Mouse (Mus musculus) stomach, postnatal 0 days (tissue): ENCODE measurements around the gene Pih1d2. TPM values are rescaled to one million over a fixed set of nuclear protein-coding genes. Genes with fewer than 3 reads are reported as not detected.
A peak's percentile ranks its signal among the peaks of the same experiment; 100 is the strongest.

Experiments used
- ATAC-seq: fragments of 200-750 bp; cut with Nextera tagmentation; 2 replicates; pipeline ENCODE4 v1.8.0; 2017; ENCODE audit not compliant: low FRiP score, low TSS enrichment
- DNase-seq: peaks from one replicate; pipeline ENCODE4 v3.0.0-alpha.2; 2016; ENCODE audit warnings: low spot score
- H3K27ac ChIP-seq: fragments of 300-500 bp; sonication (generic); replicated peaks from 2 replicates; pipeline ENCODE4 v1.5.1; 2014; ENCODE audit warnings: mild to moderate bottlenecking, control low read depth
- H3K27me3 ChIP-seq: fragments of 300-500 bp; sonication (generic); 2 replicates; pipeline ENCODE4 v1.6.1; 2014; ENCODE audit warnings: low read length; ENCODE audit not compliant: control insufficient read depth, insufficient read depth
- H3K36me3 ChIP-seq: fragments of 300-500 bp; sonication (generic); 2 replicates; pipeline ENCODE4 v1.6.1; 2014; ENCODE audit warnings: low read length, mixed read lengths; ENCODE audit not compliant: control insufficient read depth, insufficient read depth
- H3K4me1 ChIP-seq: fragments of 300-500 bp; sonication (generic); replicated peaks from 2 replicates; pipeline ENCODE4 v1.6.1; 2014; ENCODE audit warnings: antibody characterized with exemption; ENCODE audit not compliant: control insufficient read depth, insufficient read depth
- H3K4me2 ChIP-seq: fragments of 300-500 bp; sonication (generic); replicated peaks from 2 replicates; pipeline ENCODE4 v1.6.1; 2014; ENCODE audit warnings: low read depth, mild to moderate bottlenecking, control low read depth, moderate library complexity
- H3K4me3 ChIP-seq: fragments of 300-500 bp; sonication (generic); 2 replicates; pipeline ENCODE4 v1.5.1; 2014; ENCODE audit warnings: low read depth, low read length, control low read depth
- H3K9ac ChIP-seq: fragments of 300-500 bp; sonication (generic); 2 replicates; pipeline ENCODE4 v1.6.1; 2014; ENCODE audit warnings: mild to moderate bottlenecking, low read length, control low read depth, mixed read lengths
- H3K9me3 ChIP-seq: fragments of 300-500 bp; sonication (generic); 2 replicates; pipeline ENCODE4 v1.6.1; 2016; ENCODE audit warnings: low read length; ENCODE audit not compliant: control insufficient read depth
- CTCF ChIP-seq: IDR thresholded peaks from 2 replicates; pipeline ENCODE4 v1.5.1; 2016; ENCODE audit warnings: antibody characterized with exemption, low read depth, mild to moderate bottlenecking, moderate library complexity
- EP300 ChIP-seq: optimal IDR thresholded peaks from 2 replicates; pipeline ENCODE3; 2016; ENCODE audit warnings: antibody characterized with exemption
- WGBS: fragments of 180-500 bp; shearing (Covaris S2); extraction: QIAGEN DNeasy Blood & Tissue Kit; methylation state at CpG from one replicate; pipeline ENCODE4 v1.1.7; 2014; 5-methylcytosine and 5-hydroxymethylcytosine counted together
- polyA plus RNA-seq: library from polyadenylated mRNA; unstranded; fragments of >200 nt; fragmentation: Nextera tagmentation; extraction: Ambion mirVana; gene quantifications from 2 replicates; pipeline ENCODE4 v1.2.1, GENCODE M21; 2015

The Pih1d2 gene
- polyA plus RNA-seq, 1 experiment from 2014 or later: 2.2 TPM

DNA sequence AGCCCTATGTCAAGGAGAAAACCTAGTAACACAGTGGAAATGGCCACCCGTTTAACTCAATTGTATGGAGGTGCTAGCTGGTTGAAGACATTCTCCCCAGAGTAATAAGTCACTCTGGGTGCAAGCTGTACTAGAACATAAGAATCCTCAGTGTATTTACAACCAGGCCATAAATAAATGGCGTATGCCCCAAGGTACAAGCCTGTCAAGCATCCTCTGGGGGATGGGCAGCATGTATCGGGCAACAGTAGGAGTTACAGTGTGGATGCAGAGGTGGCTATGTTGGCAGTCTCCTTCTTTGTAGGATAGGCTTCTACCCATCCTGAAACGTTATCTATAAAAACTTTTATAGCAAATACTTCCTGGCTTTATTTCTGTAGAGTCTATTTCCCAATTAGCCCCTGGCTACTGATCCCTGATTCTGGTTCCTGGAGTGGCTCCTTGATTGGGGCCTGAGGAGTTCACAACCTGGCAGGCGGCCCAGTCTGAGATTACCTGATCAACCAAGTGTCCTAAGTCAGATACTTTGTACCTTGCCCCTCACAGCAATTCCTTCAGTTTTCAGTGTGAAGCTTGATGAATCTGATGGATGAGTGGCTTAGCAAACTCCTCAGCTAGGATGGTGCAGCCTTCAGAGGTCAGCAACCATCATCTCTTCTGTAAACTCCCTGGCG is 31.8 kb upstream of the Pih1d2 start:
- no peak overlapping the region for H3K9ac ChIP-seq
- no peak overlapping the region for H3K4me2 ChIP-seq
- no peaks in the 10 kb centered on the region for H3K36me3 ChIP-seq
- H3K4me1 ChIP-seq: no peaks in the 10 kb centered on the region
- no peak for ATAC-seq
- DNase-seq: no peak
- WGBS: 68% methylated on average over 6 of the region's 6 CpGs
- H3K9me3 ChIP-seq: no peaks in the 10 kb centered on the region
- no peak overlapping the region for H3K27ac ChIP-seq
- TF ChIP-seq EP300 (no peak), CTCF (no peak)
- H3K4me3 ChIP-seq: no peak overlapping the region
- no peaks in the 10 kb centered on the region for H3K27me3 ChIP-seq

DNA sequence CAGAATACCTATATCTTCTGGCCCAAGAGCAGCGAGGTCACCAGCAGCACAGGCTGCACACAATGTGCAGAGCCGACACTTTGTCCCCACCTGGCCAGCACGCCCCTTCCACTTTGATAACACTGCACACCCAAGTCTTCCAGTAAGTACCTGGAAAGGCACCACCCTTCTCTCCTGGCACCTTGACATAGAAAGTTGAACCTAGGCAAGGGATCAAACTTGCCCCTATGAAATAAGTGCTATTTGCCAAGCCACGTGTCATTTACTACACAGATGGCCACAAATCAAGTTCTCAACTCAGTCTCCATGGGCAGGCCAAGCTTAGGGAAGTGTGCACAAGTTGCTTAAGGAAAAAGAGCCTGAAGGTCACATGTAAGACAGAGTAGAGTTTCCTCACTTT is 30.2 kb upstream of the Pih1d2 start:
- TF ChIP-seq CTCF: no peak
- TF ChIP-seq EP300: no peak
- Histone ChIP-seq H3K27ac (peak overlapping the region; percentile 1; the same call in 1 of the 2 replicates), H3K27me3 (no peaks in the 10 kb centered on the region), H3K36me3 (no peaks in the 10 kb centered on the region), H3K9me3 (no peaks in the 10 kb centered on the region), H3K4me2 (no peak overlapping the region), H3K4me1 (no peaks in the 10 kb centered on the region), H3K9ac (no peak overlapping the region), H3K4me3 (no peak overlapping the region)
- 45% methylated on average over 4 of the region's 4 CpGs for WGBS
- DNase-seq: peak; percentile 70
- peak; percentile 79 for ATAC-seq

DNA sequence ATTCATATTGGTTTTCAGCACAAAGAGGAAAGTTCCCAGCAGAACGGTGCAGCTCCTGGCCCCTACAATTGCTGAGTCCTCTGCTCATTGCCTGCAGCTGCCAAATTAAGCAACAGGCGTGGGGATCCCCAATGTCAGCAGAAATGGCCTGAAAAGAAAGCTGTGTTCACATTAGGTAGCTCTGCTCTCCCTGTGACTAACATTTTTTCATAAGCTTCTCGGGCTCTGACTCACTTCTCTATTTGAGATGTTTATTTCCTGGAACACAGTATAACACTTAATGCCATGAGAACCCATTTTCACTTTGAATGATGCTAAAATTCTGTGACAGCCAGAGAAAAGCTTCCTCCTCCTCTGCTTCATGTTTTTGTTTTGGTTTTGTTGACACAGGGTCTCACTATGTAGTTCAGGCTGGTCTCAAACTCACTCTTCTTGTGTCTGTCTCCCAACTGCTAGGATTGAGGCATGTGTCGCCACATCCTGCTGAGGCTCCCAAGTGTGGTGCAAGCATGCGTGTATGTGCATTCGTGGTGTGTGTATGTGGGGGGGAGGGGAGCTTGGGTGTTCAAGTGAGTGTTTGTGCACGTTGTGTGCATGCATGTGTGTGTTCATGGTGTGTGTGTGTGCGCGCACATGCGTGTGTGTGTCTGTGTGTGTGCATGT is 26.1 kb upstream of the Pih1d2 start:
- Histone ChIP-seq H3K9me3 (no peaks in the 10 kb centered on the region), H3K4me1 (no peaks in the 10 kb centered on the region), H3K27me3 (no peaks in the 10 kb centered on the region), H3K9ac (no peak overlapping the region), H3K4me3 (no peak overlapping the region), H3K27ac (peak overlapping the region; percentile 49), H3K36me3 (no peaks in the 10 kb centered on the region), H3K4me2 (no peak overlapping the region)
- peak; percentile 38 for ATAC-seq
- WGBS: 60% methylated on average over 10 of the region's 10 CpGs
- no peak for TF ChIP-seq CTCF
- TF ChIP-seq EP300: no peak
- no peak for DNase-seq

DNA sequence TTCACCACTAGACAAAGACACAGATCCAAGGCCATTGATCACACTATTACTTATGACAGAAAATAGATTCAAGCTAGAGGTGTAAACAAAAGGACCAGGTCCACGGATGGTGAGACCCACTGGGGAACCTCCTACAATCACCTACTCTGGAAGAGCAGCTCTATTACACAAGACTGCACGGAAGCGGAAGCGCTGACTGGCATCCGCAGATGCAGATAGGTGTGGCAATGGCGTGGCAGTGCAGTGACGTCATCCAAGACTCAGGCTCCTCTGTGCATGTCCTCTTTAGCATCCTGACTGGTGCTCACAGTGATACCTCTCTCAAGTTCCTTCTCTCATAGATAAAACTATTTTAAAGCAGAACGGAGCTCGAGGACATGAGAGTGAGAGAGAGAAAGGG is 24.2 kb upstream of the Pih1d2 start:
- Histone ChIP-seq H3K27ac (no peak overlapping the region), H3K4me1 (no peaks in the 10 kb centered on the region), H3K27me3 (no peaks in the 10 kb centered on the region), H3K4me2 (no peak overlapping the region), H3K9me3 (no peaks in the 10 kb centered on the region), H3K4me3 (no peak overlapping the region), H3K36me3 (peaks cover 9% of the 10 kb centered on the region; the same call in 1 of the 2 replicates), H3K9ac (no peak overlapping the region)
- 84% methylated on average over 9 of the region's 9 CpGs for WGBS
- no peak for DNase-seq
- ATAC-seq: peak; percentile 31
- TF ChIP-seq CTCF (no peak), EP300 (no peak)

DNA sequence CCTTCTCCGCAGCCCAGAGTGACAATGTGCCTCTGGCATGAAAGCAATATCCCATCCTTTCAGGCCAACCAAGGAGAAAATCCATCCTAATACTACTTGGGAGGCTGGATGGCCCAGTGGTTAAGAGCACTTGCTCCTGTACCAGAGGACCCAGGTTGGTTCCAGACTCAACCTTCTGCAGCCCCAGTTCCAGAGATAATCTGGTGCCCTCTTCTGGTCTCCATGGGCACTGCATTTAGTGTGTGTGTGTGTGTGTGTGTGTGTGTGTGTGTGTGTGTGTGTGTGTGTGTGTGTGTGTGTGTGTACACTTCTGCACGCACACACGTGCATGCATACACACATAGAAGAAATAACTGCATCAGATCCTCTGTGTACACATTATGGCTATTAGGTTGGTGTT is 23.6 kb upstream of the Pih1d2 start:
- TF ChIP-seq EP300 (no peak), CTCF (peak; percentile 75)
- H3K9ac ChIP-seq: no peak overlapping the region
- no peak overlapping the region for H3K27ac ChIP-seq
- no peaks in the 10 kb centered on the region for H3K4me1 ChIP-seq
- H3K9me3 ChIP-seq: no peaks in the 10 kb centered on the region
- H3K27me3 ChIP-seq: no peaks in the 10 kb centered on the region
- peaks cover 14% of the 10 kb centered on the region for H3K36me3 ChIP-seq
- DNase-seq: peak; percentile 61
- H3K4me3 ChIP-seq: no peak overlapping the region
- 56% methylated on average over 3 of the region's 3 CpGs for WGBS
- ATAC-seq: no peak
- H3K4me2 ChIP-seq: no peak overlapping the region

DNA sequence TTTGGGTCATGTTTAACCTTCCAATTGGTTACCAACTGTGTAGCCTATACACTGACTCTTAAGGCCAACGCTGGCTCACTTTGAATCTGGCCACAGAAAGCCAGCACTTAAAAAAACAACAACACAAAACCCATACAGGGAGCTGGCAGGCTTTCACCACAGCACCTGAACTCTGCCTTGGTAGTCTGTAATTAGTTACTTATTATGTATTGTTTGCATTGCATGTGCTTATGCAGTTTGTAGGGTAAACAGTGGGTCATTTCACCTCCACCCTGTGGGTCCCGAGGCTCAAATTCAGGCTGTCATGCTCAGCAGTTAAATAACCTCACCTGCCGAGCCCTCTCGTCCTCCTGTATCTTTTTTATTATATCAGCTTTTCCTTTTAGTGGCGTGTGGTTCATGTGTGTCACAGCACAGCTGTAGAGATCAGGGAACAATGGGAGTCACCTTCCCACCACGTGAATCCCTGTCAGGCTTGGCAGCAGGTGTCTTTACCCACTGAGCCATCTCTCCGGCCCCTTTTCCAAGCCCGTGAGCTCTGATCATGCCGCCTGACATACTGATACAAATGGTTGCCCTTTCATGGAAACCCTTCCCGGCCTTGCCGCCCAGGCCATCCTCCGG is 22.2 kb upstream of the Pih1d2 start:
- peaks cover 21% of the 10 kb centered on the region for H3K36me3 ChIP-seq
- peak; percentile 68 for DNase-seq
- no peak overlapping the region for H3K4me2 ChIP-seq
- H3K4me1 ChIP-seq: no peaks in the 10 kb centered on the region
- TF ChIP-seq CTCF: no peak
- no peak for TF ChIP-seq EP300
- H3K9me3 ChIP-seq: no peaks in the 10 kb centered on the region
- ATAC-seq: peak; percentile 87
- no peak overlapping the region for H3K4me3 ChIP-seq
- WGBS: 61% methylated on average over 12 of the region's 12 CpGs
- H3K9ac ChIP-seq: no peak overlapping the region
- H3K27ac ChIP-seq: peak overlapping the region; percentile 86
- no peaks in the 10 kb centered on the region for H3K27me3 ChIP-seq
